ENCODE assay signal across 16 mouse cellular contexts in the genomic region with DNA sequence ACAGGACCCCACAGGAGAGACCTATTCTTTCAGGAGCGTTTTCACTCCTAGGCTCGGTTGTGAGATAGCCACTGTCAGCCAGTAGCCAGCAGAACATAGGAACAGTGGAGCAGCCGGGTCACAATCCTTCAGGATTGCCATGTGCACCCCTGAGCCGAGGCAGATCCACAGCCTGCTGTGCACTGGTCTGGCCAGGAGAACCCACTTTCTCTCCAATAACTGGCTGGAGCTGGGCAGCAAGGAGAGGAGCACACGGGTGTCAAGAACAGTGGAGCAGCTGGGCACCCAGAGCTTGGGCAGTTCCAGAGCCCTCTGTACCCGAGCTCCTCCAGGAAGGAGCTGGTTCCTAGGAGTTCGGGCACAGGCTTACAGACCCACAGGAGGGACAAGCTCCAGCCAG. TPM values are rescaled to one million over a fixed set of nuclear protein-coding genes. Genes with fewer than 3 reads are reported as not detected.
DNase-seq lines count a peak whose midpoint lies in the region.
"Had no signal": no experiment of that assay in that cellular context is flagged by ENCODE, and none has a peak within 500 bp of the region (broad histone marks: within the 10 kb centered on the region; RNA-seq: fewer than 3 reads in every experiment).

No protein-coding gene starts in this region.

- intact Hi-C loops in heart, postnatal 14 days (cut with DNase I): no loop called here

- DNase-seq in heart, adult 11 months: peak; percentile 68
- no peak for DNase-seq in heart, postnatal 14 days
- peak; percentile 16 for DNase-seq in brain, adult 2 months (ENCODE audit: low read depth, low spot score)
- DNase-seq in cerebellum, adult 11-12 months: peak; percentile 12
- peak; percentile 2 to 3 for DNase-seq in cerebellum, postnatal 10 days
- no peak for DNase-seq in lung, postnatal 10 days
- no peak for DNase-seq in thymus, postnatal 0 days (ENCODE audit: low spot score)
- DNase-seq: adrenal gland, adult 8-10 months; gastrocnemius, postnatal 14 days; heart, adult 18-20 months; kidney, adult 9 months; kidney, postnatal 14 days; lung, adult 18-20 months; lung, postnatal 14 days; retina, postnatal 1 day; thymus, postnatal 36 days had no signal

RNA-seq across cellular contexts. Expression of a gene that starts 49.6 kb away (rescaled TPM):
- 10 to 100 TPM; 25.3 to 28.0 TPM for total RNA-seq in heart, postnatal 14 days (2021)
- polyA plus RNA-seq in thymus, postnatal 0 days (2015; fragmentation: Nextera tagmentation; extraction: Ambion mirVana): 124 and 129 TPM in 2 replicates

RNA-seq across cellular contexts. Expression of a gene that starts 50.2 kb away (rescaled TPM):
- 10 to 100 TPM; 35.4 to 35.8 TPM for total RNA-seq in heart, postnatal 14 days (2021)
- polyA plus RNA-seq in thymus, postnatal 0 days (2015; fragmentation: Nextera tagmentation; extraction: Ambion mirVana): 47.5 and 54.7 TPM in 2 replicates

Comparison
In these comparisons a context has a peak if more than half of its experiments do, and no peak if none do; other contexts are left out.
1. DNase-seq: peak in heart, adult 11 months (single experiment), brain, adult 2 months (single experiment), cerebellum, adult 11-12 months (single experiment) and cerebellum, postnatal 10 days (2 of 2); none in heart, postnatal 14 days (0 of 2), lung, postnatal 10 days (single experiment) and thymus, postnatal 0 days (single experiment).